Mouse (Mus musculus) heart, embryonic 11.5 days (tissue): ENCODE measurements around the gene Cald1. TPM values are rescaled to one million over a fixed set of nuclear protein-coding genes. Genes with fewer than 3 reads are reported as not detected.

Experiments
- ATAC-seq: fragments of 200-750 bp; cut with Nextera tagmentation; replicated peaks from 2 replicates; pipeline ENCODE4 v1.8.0; 2017; ENCODE audit warnings: moderate library complexity; ENCODE audit not compliant: insufficient number of reproducible peaks, low FRiP score, low TSS enrichment
- H3K27ac ChIP-seq: fragments of 300-500 bp; sonication (generic); 2 replicates; pipeline ENCODE4 v1.5.1; 2014; ENCODE audit warnings: mild to moderate bottlenecking, low read depth, low read length
- H3K27me3 ChIP-seq: fragments of 300-500 bp; sonication (generic); 2 replicates; pipeline ENCODE4 v1.6.1; 2014; ENCODE audit warnings: mild to moderate bottlenecking, low read length, mixed read lengths; ENCODE audit not compliant: control insufficient read depth, insufficient read depth
- H3K36me3 ChIP-seq: fragments of 300-500 bp; sonication (generic); 2 replicates; pipeline ENCODE4 v1.6.1; 2014; ENCODE audit warnings: mild to moderate bottlenecking, low read length, moderate library complexity, mixed read lengths; ENCODE audit not compliant: control insufficient read depth, insufficient read depth
- H3K4me1 ChIP-seq: fragments of 300-500 bp; sonication (generic); 2 replicates; pipeline ENCODE4 v1.6.1; 2014; ENCODE audit warnings: low read length; ENCODE audit not compliant: control insufficient read depth, insufficient read depth
- H3K4me2 ChIP-seq: fragments of 300-500 bp; sonication (generic); 2 replicates; pipeline ENCODE4 v1.6.1; 2014; ENCODE audit warnings: mild to moderate bottlenecking, moderate library complexity
- H3K4me3 ChIP-seq: fragments of 300-500 bp; sonication (generic); 2 replicates; pipeline ENCODE4 v1.5.1; 2014; ENCODE audit warnings: low read depth, low read length
- H3K9ac ChIP-seq: fragments of 300-500 bp; sonication (generic); 2 replicates; pipeline ENCODE4 v1.6.1; 2014; ENCODE audit warnings: mild to moderate bottlenecking, low read depth, low read length, moderate library complexity
- H3K9me3 ChIP-seq: fragments of 300-500 bp; sonication (generic); replicated peaks from 2 replicates; pipeline ENCODE4 v1.6.1; 2016; ENCODE audit warnings: low read length; ENCODE audit not compliant: control insufficient read depth
- WGBS: fragments of 180-500 bp; shearing (Covaris S2); extraction: QIAGEN DNeasy Blood & Tissue Kit; methylation state at CpG from one replicate; pipeline ENCODE4 v1.1.7; 2014; ENCODE audit not compliant: insufficient replicate concordance; 5-methylcytosine and 5-hydroxymethylcytosine counted together
- polyA plus RNA-seq: library from polyadenylated mRNA; unstranded; fragments of >200 nt; fragmentation: Nextera tagmentation; extraction: Ambion mirVana; gene quantifications from 2 replicates; pipeline ENCODE4 v1.2.1, GENCODE M21; 2014

Gene Cald1
- polyA plus RNA-seq, 1 experiment from 2014 or later = 167 TPM

DNA sequence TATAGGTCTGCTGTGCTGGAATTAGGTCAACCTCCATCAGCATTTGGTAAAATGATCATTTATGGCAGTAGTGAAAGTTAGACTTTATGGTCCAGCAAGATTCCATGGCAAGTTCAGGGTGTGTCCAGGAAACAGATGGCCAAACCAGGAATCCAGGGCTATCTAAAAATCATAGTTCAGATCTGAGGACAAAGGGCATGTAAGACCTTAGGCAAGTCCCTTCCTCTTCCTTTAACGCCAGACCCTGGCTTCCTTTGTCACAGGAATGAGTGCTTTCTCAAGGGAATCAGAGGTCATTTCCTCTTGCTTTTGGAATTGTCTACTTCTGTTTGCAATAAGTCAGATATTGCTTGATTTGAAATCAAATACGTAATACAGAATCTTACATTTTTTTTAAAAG lies 90.7 kb downstream of the Cald1 start:
- H3K4me1 ChIP-seq = peaks cover 16% of the 10 kb centered on the region
- H3K4me3 ChIP-seq = no peak overlapping the region
- no peak overlapping the region for H3K9ac ChIP-seq
- peaks cover 3% of the 10 kb centered on the region; the same call in 1 of the 2 replicates for H3K36me3 ChIP-seq
- H3K4me2 ChIP-seq = no peak overlapping the region
- no peaks in the 10 kb centered on the region for H3K9me3 ChIP-seq
- H3K27ac ChIP-seq = no peak overlapping the region
- ATAC-seq = no peak
- 65% methylated on average over 2 of the region's 2 CpGs for WGBS
- H3K27me3 ChIP-seq = no peaks in the 10 kb centered on the region

DNA sequence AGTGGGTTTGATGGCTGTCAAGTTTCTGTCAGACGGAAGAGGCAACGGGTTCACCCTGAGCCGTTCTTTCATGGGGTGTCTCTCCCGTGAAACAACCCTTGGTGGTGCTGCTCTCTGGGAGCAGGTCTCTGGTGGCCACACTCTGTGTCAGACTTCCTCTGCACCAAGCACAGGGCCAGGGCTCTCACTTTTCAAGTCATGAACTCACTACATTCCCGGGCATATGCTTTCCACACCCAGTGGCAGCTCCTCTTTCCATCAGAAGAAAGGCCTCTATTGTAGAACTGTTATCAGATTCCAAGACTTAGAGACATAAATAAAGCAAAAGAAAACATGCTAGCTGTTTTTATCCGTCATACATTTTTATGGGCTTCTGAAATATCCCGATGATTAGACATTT lies 93.1 kb downstream of the Cald1 start:
- Histone ChIP-seq H3K9ac (no peak overlapping the region), H3K27me3 (no peaks in the 10 kb centered on the region), H3K4me1 (peaks cover 12% of the 10 kb centered on the region; the same call in 1 of the 2 replicates), H3K4me2 (no peak overlapping the region), H3K9me3 (no peaks in the 10 kb centered on the region), H3K4me3 (no peak overlapping the region), H3K27ac (no peak overlapping the region), H3K36me3 (peaks cover 3% of the 10 kb centered on the region; the same call in 1 of the 2 replicates)
- 72% methylated on average over 7 of the region's 7 CpGs for WGBS
- ATAC-seq = no peak

GRCm38 (mm10) chr6:34694096-34694495 lies 95.8 kb downstream of the Cald1 start:
- no peak overlapping the region for H3K27ac ChIP-seq
- no peak overlapping the region for H3K9ac ChIP-seq
- peaks cover 3% of the 10 kb centered on the region; the same call in 1 of the 2 replicates for H3K36me3 ChIP-seq
- no peak overlapping the region for H3K4me3 ChIP-seq
- ATAC-seq = no peak
- H3K4me2 ChIP-seq = no peak overlapping the region
- H3K27me3 ChIP-seq = no peaks in the 10 kb centered on the region
- H3K9me3 ChIP-seq = no peaks in the 10 kb centered on the region
- peaks cover 8% of the 10 kb centered on the region; the same call in 1 of the 2 replicates for H3K4me1 ChIP-seq
- 71% methylated on average over 4 of the region's 4 CpGs for WGBS

DNA sequence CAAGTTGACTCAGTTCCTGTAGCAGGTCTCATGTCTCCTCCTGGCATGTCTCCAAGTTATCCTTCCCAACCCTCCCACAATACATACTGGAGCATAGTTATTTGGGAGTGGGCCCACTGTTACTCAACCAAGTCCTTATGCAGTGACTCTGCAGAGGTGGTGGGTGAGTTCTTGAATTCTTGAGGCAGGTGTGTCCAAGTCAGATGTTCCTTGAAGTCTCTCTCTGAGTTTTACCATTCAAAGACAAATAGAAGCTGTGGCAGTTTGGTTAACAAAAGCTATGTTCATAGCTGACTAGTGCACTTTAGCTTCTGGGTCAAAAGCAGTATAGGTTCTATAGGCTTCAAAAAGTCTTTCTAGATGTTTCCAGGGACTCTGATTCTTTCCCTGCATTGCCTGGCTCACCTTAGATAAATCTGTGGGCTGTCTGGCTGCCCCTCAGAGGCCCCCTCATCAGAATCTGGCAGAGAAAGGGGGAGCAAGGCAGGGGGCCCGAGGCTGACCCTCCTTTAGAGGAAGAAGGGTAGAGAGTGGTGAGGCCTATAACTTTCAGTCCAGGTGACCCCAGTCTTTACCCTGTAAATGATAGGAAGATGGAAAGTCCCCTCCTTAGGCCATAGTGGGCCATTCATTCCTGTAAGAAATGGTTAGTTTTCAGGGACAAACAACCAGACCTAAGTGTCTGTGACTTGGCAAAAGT lies 105.3 kb downstream of the Cald1 start:
- Histone ChIP-seq H3K4me3 (no peak overlapping the region), H3K36me3 (0 out of 2 replicates have a peak, but pooled peaks cover 10% of the 10 kb centered on the region), H3K27ac (no peak overlapping the region), H3K4me1 (peaks cover 19% of the 10 kb centered on the region), H3K9me3 (peaks cover 11% of the 10 kb centered on the region), H3K27me3 (no peaks in the 10 kb centered on the region), H3K4me2 (no peak overlapping the region), H3K9ac (no peak overlapping the region)
- ATAC-seq = no peak
- 93% methylated on average over 1 of the region's 1 CpGs for WGBS

DNA sequence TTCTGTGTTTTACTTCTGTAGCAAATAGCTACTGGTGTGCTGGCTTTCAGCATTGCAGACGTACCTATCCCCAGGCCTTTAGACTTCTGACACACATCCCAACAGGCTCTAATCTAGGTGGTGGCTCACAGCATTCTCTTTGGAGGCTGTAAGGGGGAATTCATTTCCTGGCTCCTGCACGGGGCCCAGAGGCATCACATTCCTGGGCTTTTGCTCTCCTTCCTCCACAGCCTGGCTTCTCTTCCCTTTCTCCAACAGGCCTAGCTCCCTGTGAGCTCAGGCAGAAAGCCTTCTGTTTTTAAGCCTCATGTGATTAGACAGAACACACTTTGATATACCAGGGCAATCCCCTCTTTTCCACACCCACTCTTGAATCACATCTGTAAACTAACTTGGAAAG lies 109.2 kb downstream of the Cald1 start:
- H3K4me1 ChIP-seq = peaks cover 49% of the 10 kb centered on the region
- 10% methylated on average over 2 of the region's 2 CpGs for WGBS
- H3K27me3 ChIP-seq = no peaks in the 10 kb centered on the region
- no peak for ATAC-seq
- H3K9ac ChIP-seq = 0 out of 2 replicates have a peak overlapping the region, but pooled peaks have one; percentile 89
- H3K4me3 ChIP-seq = no peak overlapping the region
- no peak overlapping the region for H3K4me2 ChIP-seq
- H3K36me3 ChIP-seq = 0 out of 2 replicates have a peak, but pooled peaks cover 10% of the 10 kb centered on the region
- H3K27ac ChIP-seq = peak overlapping the region; percentile 91
- peaks cover 11% of the 10 kb centered on the region for H3K9me3 ChIP-seq

- peak overlapping the region; percentile 78 for H3K4me2 ChIP-seq
- no peaks in the 10 kb centered on the region for H3K27me3 ChIP-seq
- no peak for ATAC-seq
- H3K4me3 ChIP-seq = peak overlapping the region; percentile 54
- peak overlapping the region; percentile 91 for H3K27ac ChIP-seq
- WGBS = 12% methylated on average over 13 of the region's 13 CpGs
- peaks cover 55% of the 10 kb centered on the region for H3K4me1 ChIP-seq
- H3K36me3 ChIP-seq = 0 out of 2 replicates have a peak, but pooled peaks cover 5% of the 10 kb centered on the region
- H3K9me3 ChIP-seq = peaks cover 8% of the 10 kb centered on the region
- peak overlapping the region; percentile 89 for H3K9ac ChIP-seq
These were observed 110.5 kb downstream of the Cald1 start for GRCm38 (mm10) chr6:34708650-34709265.

- peak overlapping the region; percentile 89 for H3K9ac ChIP-seq
- H3K4me1 ChIP-seq = peaks cover 57% of the 10 kb centered on the region
- 0 out of 2 replicates have a peak, but pooled peaks cover 3% of the 10 kb centered on the region for H3K36me3 ChIP-seq
- peaks cover 3% of the 10 kb centered on the region; the same call in 1 of the 2 replicates for H3K9me3 ChIP-seq
- peak; percentile 47 for ATAC-seq
- H3K27me3 ChIP-seq = no peaks in the 10 kb centered on the region
- peak overlapping the region; percentile 91 for H3K27ac ChIP-seq
- H3K4me3 ChIP-seq = peak overlapping the region; percentile 54
- WGBS = under 1% methylated on average over 11 of the region's 11 CpGs
- peak overlapping the region; percentile 78 for H3K4me2 ChIP-seq
These were observed 111.0 kb downstream of the Cald1 start for GRCm38 (mm10) chr6:34709289-34709688.

- no peaks in the 10 kb centered on the region for H3K27me3 ChIP-seq
- peaks cover 57% of the 10 kb centered on the region for H3K4me1 ChIP-seq
- peak overlapping the region; percentile 89 for H3K9ac ChIP-seq
- no peaks in the 10 kb centered on the region for H3K9me3 ChIP-seq
- H3K4me3 ChIP-seq = peak overlapping the region; percentile 54
- ATAC-seq = no peak
- 11% methylated on average over 14 of the region's 14 CpGs for WGBS
- peak overlapping the region; percentile 91 for H3K27ac ChIP-seq
- 0 out of 2 replicates have a peak, but pooled peaks cover under 1% of the 10 kb centered on the region for H3K36me3 ChIP-seq
- H3K4me2 ChIP-seq = peak overlapping the region; percentile 78
These were observed 111.8 kb downstream of the Cald1 start for GRCm38 (mm10) chr6:34709946-34710682.
